Mouse (Mus musculus) intestine, embryonic 16.5 days (tissue): Measurements from ENCODE around the gene Anapc4. TPM values are rescaled to one million over a fixed set of nuclear protein-coding genes. Genes with fewer than 3 reads are reported as not detected.
A peak's percentile ranks its signal among the peaks of the same experiment; 100 is the strongest.

Source experiments
- ATAC-seq: fragments of 200-750 bp; cut with Nextera tagmentation; 2 replicates; pipeline ENCODE4 v1.8.0; 2017; ENCODE audit warnings: moderate TSS enrichment, moderate library complexity
- H3K27ac ChIP-seq: fragments of 300-500 bp; sonication (generic); 2 replicates; pipeline ENCODE4 v1.5.1; 2014; ENCODE audit warnings: mild to moderate bottlenecking, low read length
- H3K27me3 ChIP-seq: fragments of 300-500 bp; sonication (generic); replicated peaks from 2 replicates; pipeline ENCODE4 v1.6.1; 2014; ENCODE audit warnings: low read length, control low read depth, mixed read lengths; ENCODE audit not compliant: control insufficient read depth, insufficient read depth
- H3K36me3 ChIP-seq: fragments of 300-500 bp; sonication (generic); 2 replicates; pipeline ENCODE4 v1.6.1; 2014; ENCODE audit warnings: low read length, control low read depth; ENCODE audit not compliant: control insufficient read depth, insufficient read depth
- H3K4me1 ChIP-seq: fragments of 300-500 bp; sonication (generic); 2 replicates; pipeline ENCODE4 v1.6.1; 2014; ENCODE audit warnings: low read length, control low read depth, mixed read lengths; ENCODE audit not compliant: control insufficient read depth, insufficient read depth
- H3K4me2 ChIP-seq: fragments of 300-500 bp; sonication (generic); 2 replicates; pipeline ENCODE4 v1.6.1; 2014; ENCODE audit warnings: low read depth, low read length, control low read depth
- H3K4me3 ChIP-seq: fragments of 300-500 bp; sonication (generic); 2 replicates; pipeline ENCODE4 v1.5.1; 2014; ENCODE audit warnings: mild to moderate bottlenecking, low read length
- H3K9ac ChIP-seq: fragments of 300-500 bp; sonication (generic); 2 replicates; pipeline ENCODE4 v1.6.1; 2014; ENCODE audit warnings: low read depth, low read length
- H3K9me3 ChIP-seq: fragments of 300-500 bp; sonication (generic); 2 replicates; pipeline ENCODE4 v1.6.1; 2016; ENCODE audit warnings: low read length, control low read depth; ENCODE audit not compliant: control insufficient read depth
- WGBS: fragments of 180-500 bp; shearing (Covaris S2); extraction: QIAGEN DNeasy Blood & Tissue Kit; methylation state at CpG from one replicate; pipeline ENCODE4 v1.1.7; 2014; 5-methylcytosine and 5-hydroxymethylcytosine counted together
- polyA plus RNA-seq: library from polyadenylated mRNA; unstranded; fragments of >200 nt; fragmentation: Nextera tagmentation; extraction: Ambion mirVana; gene quantifications from 2 replicates; pipeline ENCODE4 v1.2.1, GENCODE M21; 2015

Gene Anapc4
- polyA plus RNA-seq, 1 experiment from 2014 or later, result 76.3 TPM

- ATAC-seq, result 0 out of 2 replicates have a peak, but pooled peaks have one; percentile 33
- no peak overlapping the region for H3K4me2 ChIP-seq
- no peaks in the 10 kb centered on the region for H3K27me3 ChIP-seq
- H3K27ac ChIP-seq, result no peak overlapping the region
- H3K9ac ChIP-seq, result no peak overlapping the region
- no peak overlapping the region for H3K4me3 ChIP-seq
- 49% methylated on average over 12 of the region's 12 CpGs for WGBS
- no peaks in the 10 kb centered on the region for H3K9me3 ChIP-seq
- no peaks in the 10 kb centered on the region for H3K36me3 ChIP-seq
- H3K4me1 ChIP-seq, result no peaks in the 10 kb centered on the region
Measured at GRCm38 (mm10) chr5:52887085-52887484, 53.3 kb downstream of the Anapc4 start.

DNA sequence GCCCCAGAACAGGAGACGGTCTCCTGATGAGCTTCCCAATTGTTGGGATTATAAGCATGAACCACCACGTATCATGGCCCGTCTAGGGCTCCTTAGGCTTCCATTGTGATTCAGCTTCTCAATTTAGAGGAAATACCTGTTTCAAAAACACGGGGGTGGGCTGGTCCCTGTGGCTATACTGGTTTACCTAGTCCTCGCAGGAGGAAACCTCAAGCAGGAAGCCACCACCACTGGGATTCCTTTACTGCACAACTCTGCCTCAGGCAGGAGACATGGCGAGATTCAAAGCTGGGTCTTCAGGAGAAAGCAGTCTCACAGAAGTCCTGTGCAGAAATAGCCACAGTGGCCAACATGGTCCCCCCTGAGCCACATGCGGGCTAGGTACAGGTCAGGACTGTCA is 56.1 kb downstream of the Anapc4 start:
- H3K27me3 ChIP-seq, result no peaks in the 10 kb centered on the region
- no peaks in the 10 kb centered on the region for H3K4me1 ChIP-seq
- H3K9ac ChIP-seq, result no peak overlapping the region
- WGBS, result 79% methylated on average over 7 of the region's 7 CpGs
- H3K4me3 ChIP-seq, result no peak overlapping the region
- ATAC-seq, result no peak
- H3K9me3 ChIP-seq, result no peaks in the 10 kb centered on the region
- no peaks in the 10 kb centered on the region for H3K36me3 ChIP-seq
- H3K4me2 ChIP-seq, result no peak overlapping the region
- H3K27ac ChIP-seq, result no peak overlapping the region

DNA sequence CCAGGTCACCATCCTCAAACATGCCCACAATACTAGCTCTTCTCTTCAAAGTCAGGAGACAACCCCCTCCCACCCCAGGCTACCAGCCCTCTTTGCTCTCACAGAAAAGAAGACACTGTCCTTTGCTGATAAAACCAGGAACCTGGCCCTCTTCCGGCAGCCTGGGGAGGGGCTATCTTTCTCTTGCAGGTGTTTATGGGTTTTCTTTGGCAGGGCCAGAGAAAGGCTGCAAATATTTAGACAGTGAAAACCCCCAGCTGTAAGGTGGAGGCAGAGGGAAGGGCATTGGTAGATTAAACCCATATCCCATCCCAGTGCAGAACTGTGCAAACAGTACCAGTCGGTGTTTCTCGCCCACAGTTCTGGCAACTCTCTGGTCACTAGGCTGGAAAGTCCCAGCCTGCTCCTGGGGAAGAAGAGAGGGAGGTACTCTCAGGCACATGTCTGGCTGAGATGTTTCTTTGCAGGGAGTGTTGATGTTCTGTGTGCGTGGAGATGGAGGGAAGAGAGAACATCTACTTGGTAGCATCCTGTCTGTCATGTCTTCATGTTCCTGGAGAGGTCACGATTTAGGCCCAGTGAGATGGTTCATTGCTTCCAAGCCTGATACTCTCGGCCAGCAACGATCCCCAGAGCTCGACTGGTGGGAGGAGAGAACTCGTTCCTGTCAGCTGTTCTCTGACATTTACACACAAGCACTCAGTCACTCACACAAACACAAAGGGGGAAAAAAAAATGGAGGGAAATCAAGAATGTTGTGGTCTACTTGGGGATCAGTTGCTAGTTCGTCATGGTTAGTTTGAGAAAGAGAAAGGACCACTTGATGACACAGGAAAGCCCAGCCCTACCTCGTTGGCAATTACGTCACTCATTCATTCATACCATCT is 58.4 kb downstream of the Anapc4 start:
- Histone ChIP-seq H3K4me2 (no peak overlapping the region), H3K4me1 (no peaks in the 10 kb centered on the region), H3K9ac (no peak overlapping the region), H3K27me3 (no peaks in the 10 kb centered on the region), H3K27ac (no peak overlapping the region), H3K9me3 (no peaks in the 10 kb centered on the region), H3K4me3 (no peak overlapping the region), H3K36me3 (no peaks in the 10 kb centered on the region)
- ATAC-seq, result no peak
- 63% methylated on average over 12 of the region's 12 CpGs for WGBS

- Histone ChIP-seq H3K4me2 (no peak overlapping the region), H3K36me3 (no peaks in the 10 kb centered on the region), H3K27ac (no peak overlapping the region), H3K27me3 (no peaks in the 10 kb centered on the region), H3K4me1 (no peaks in the 10 kb centered on the region), H3K9me3 (no peaks in the 10 kb centered on the region), H3K4me3 (no peak overlapping the region), H3K9ac (no peak overlapping the region)
- 89% methylated on average over 5 of the region's 5 CpGs for WGBS
- no peak for ATAC-seq
Measured at GRCm38 (mm10) chr5:52893938-52894337, 60.1 kb downstream of the Anapc4 start.

GRCm38 (mm10) chr5:52904246-52904645 is 70.4 kb downstream of the Anapc4 start:
- 40% methylated on average over 4 of the region's 4 CpGs for WGBS
- no peaks in the 10 kb centered on the region for H3K36me3 ChIP-seq
- no peak overlapping the region for H3K4me2 ChIP-seq
- no peaks in the 10 kb centered on the region for H3K27me3 ChIP-seq
- ATAC-seq, result no peak
- H3K27ac ChIP-seq, result no peak overlapping the region
- H3K9me3 ChIP-seq, result no peaks in the 10 kb centered on the region
- no peaks in the 10 kb centered on the region for H3K4me1 ChIP-seq
- H3K4me3 ChIP-seq, result no peak overlapping the region
- no peak overlapping the region for H3K9ac ChIP-seq

DNA sequence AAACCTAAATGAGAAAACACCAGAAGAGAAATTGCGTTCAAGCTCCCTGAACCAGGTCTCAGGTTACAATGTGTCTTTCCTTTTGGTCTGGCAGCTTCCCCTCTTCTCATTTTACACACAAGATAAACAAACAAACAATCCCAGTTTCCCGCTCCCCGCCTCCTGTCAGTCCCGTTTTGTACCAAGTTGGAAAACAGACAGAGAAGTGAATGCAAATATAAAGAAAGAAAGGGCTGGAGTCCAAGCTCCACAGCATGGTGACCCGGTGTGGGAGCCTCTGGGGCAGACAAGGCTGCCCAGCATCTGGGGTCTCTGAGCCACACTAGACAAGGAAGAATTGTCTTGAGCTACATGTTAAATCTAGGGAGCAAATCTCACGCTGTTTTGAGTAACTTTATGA is 70.9 kb downstream of the Anapc4 start:
- WGBS, result 42% methylated on average over 6 of the region's 6 CpGs
- no peak overlapping the region for H3K4me3 ChIP-seq
- no peak for ATAC-seq

DNA sequence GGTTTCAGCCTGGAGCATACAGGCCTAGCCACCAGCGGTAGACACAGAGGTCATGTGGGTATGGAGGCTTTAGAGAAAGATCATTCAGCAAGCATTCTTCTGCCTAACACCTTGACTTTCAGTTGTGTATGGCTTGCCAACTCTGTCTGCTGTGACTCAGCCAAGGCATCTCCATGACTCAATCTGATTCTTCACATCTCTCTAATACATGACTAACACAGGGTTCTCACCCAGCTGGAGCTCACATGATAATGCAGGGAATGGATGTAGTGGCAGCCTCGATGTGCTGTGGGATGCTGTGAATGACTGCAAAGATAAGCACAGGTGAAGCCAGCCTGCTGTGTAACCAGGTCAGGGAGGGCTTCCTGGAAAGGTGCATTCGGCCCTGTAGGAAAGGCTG is 74.4 kb downstream of the Anapc4 start:
- H3K9me3 ChIP-seq, result no peaks in the 10 kb centered on the region
- H3K27ac ChIP-seq, result no peak overlapping the region
- H3K4me2 ChIP-seq, result no peak overlapping the region
- no peak overlapping the region for H3K4me3 ChIP-seq
- no peaks in the 10 kb centered on the region for H3K4me1 ChIP-seq
- no peaks in the 10 kb centered on the region for H3K27me3 ChIP-seq
- WGBS, result 86% methylated on average over 3 of the region's 3 CpGs
- ATAC-seq, result no peak
- H3K36me3 ChIP-seq, result no peaks in the 10 kb centered on the region
- no peak overlapping the region for H3K9ac ChIP-seq

More for the DNA sequence above, 70.9 kb downstream of the Anapc4 start:
- Histone ChIP-seq H3K4me1 (no peaks in the 10 kb centered on the region), H3K9ac (no peak overlapping the region), H3K9me3 (no peaks in the 10 kb centered on the region), H3K27ac (no peak overlapping the region), H3K4me2 (no peak overlapping the region), H3K27me3 (no peaks in the 10 kb centered on the region), H3K36me3 (no peaks in the 10 kb centered on the region)

- WGBS, result 22% methylated on average over 12 of the region's 12 CpGs
- Histone ChIP-seq H3K4me1 (no peaks in the 10 kb centered on the region), H3K9me3 (no peaks in the 10 kb centered on the region), H3K36me3 (no peaks in the 10 kb centered on the region), H3K27ac (no peak overlapping the region), H3K4me2 (peak overlapping the region; percentile 42), H3K27me3 (no peaks in the 10 kb centered on the region), H3K9ac (no peak overlapping the region; the same call in 1 of the 2 replicates), H3K4me3 (peak overlapping the region; percentile 11)
- ATAC-seq, result peak; percentile 64
Measured at GRCm38 (mm10) chr5:52910159-52910591, 76.4 kb downstream of the Anapc4 start.

DNA sequence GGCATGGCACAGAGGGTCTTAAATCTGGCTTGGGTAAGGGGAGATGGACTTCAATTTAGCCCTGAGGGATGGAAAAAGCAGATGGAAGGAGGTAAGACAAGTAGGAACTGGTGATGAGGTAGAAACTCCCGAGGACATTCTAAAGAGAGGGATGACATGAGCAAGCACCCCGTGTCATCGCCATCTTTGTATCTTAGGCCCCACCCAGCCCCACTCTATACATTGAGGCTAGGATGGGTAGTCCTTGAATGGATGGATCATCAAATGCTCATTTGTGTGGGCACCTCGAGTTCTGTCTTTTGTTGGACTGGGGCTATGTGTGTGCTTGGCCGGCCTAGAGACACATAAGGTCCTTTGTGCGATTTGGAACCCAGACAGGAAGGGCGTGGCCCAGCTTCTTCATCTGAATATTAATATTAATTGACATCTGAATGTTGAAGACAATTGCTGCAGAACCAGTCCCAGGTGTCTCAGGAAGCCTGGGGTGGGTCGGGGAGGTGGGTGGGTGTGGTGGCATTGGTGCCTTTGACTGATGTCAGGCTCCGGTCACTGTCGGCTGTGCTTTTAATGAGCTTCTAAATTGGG is 77.6 kb downstream of the Anapc4 start:
- Histone ChIP-seq H3K27me3 (no peaks in the 10 kb centered on the region; the same call in 1 of the 2 replicates), H3K4me1 (no peaks in the 10 kb centered on the region), H3K4me2 (no peak overlapping the region), H3K9me3 (no peaks in the 10 kb centered on the region), H3K36me3 (no peaks in the 10 kb centered on the region), H3K27ac (no peak overlapping the region), H3K9ac (no peak overlapping the region), H3K4me3 (no peak overlapping the region)
- WGBS, result 92% methylated on average over 10 of the region's 10 CpGs
- no peak for ATAC-seq
